Mouse (Mus musculus) bone marrow, adult 2 months (tissue): Measurements from ENCODE around the gene Gm17364.

Experiments
- CTCF ChIP-seq: fragments of 200-500 bp; IDR thresholded peaks from 2 replicates; pipeline ENCODE4 v1.5.1; 2011; ENCODE audit warnings: low read length, control low read depth; ENCODE audit not compliant: control insufficient read depth, insufficient read depth
- POLR2A ChIP-seq: fragments of 200-500 bp; IDR thresholded peaks from 2 replicates; pipeline ENCODE4 v1.6.1; 2011; ENCODE audit warnings: low read depth, mild to moderate bottlenecking, control low read depth, low read length, borderline replicate concordance; ENCODE audit not compliant: control insufficient read depth

GRCm38 (mm10) chr13:41230256-41230655, 43.5 kb downstream of the Gm17364 start:
- TF ChIP-seq POLR2A: no peak
- no peak for TF ChIP-seq CTCF
